Mouse (Mus musculus) ES-E14 (cell line): ENCODE data around the gene Tspyl3. TPM values are rescaled to one million over a fixed set of nuclear protein-coding genes. Genes with fewer than 3 reads are reported as not detected.

Experiments used
- DNase-seq: peaks from one replicate; pipeline ENCODE4 v3.0.0-alpha.2; 2013; ENCODE audit warnings: low read depth, low spot score
- H3K27ac ChIP-seq: 2 replicates; pipeline ENCODE4 v1.5.1; 2012; ENCODE audit warnings: low read depth, mild to moderate bottlenecking, low read length, moderate library complexity, mixed read lengths; ENCODE audit not compliant: poor library complexity, insufficient read depth, severe bottlenecking
- H3K36me3 ChIP-seq: 2 replicates; pipeline ENCODE4 v1.6.1; 2012; ENCODE audit warnings: mild to moderate bottlenecking, low read length, moderate library complexity, mixed read lengths; ENCODE audit not compliant: control insufficient read depth, poor library complexity, insufficient read depth, severe bottlenecking
- H3K4me1 ChIP-seq, 2 experiments: fragments of 150-350 bp in 1 of 2; sonication (generic) in 1 of 2; 2 replicates each; pipeline ENCODE4 v1.6.1; 2012; ENCODE audit warnings: low read length in 2 of 2, mild to moderate bottlenecking in 1 of 2, mixed read lengths in 1 of 2; ENCODE audit not compliant: control insufficient read depth in 2 of 2, insufficient read depth in 2 of 2, poor library complexity in 1 of 2
- H3K4me3 ChIP-seq, 2 experiments: fragments of 150-350 bp in 1 of 2; sonication (generic) in 1 of 2; 2 replicates each; pipeline ENCODE4 v1.5.1; 2012; ENCODE audit warnings: low read length in 2 of 2, low read depth in 1 of 2, mild to moderate bottlenecking in 1 of 2, mixed read lengths in 1 of 2; ENCODE audit not compliant: insufficient read depth in 1 of 2, poor library complexity in 1 of 2, severe bottlenecking in 1 of 2
- H3K9ac ChIP-seq: 2 replicates; pipeline ENCODE4 v1.6.1; 2012; ENCODE audit warnings: low read depth, mild to moderate bottlenecking, low read length, mixed read lengths; ENCODE audit not compliant: poor library complexity, insufficient read depth, severe bottlenecking
- H3K9me3 ChIP-seq: fragments of 150-350 bp; sonication (generic); 2 replicates; pipeline ENCODE4 v1.6.1; 2012; ENCODE audit warnings: low read depth, mild to moderate bottlenecking, low read length; ENCODE audit not compliant: control insufficient read depth, insufficient read depth
- CHD2 ChIP-seq: IDR thresholded peaks from 2 replicates; pipeline ENCODE4 v1.6.1; 2014; ENCODE audit warnings: mild to moderate bottlenecking, low read depth, low read length, inconsistent platforms
- HCFC1 ChIP-seq: IDR thresholded peaks from 2 replicates; pipeline ENCODE4 v1.6.1; 2012; ENCODE audit warnings: low read length, inconsistent platforms, borderline replicate concordance; ENCODE audit not compliant: insufficient read depth
- MAFK ChIP-seq: IDR thresholded peaks from 2 replicates; pipeline ENCODE4 v1.6.1; 2014; ENCODE audit warnings: mild to moderate bottlenecking, low read depth, low read length, inconsistent platforms; ENCODE audit not compliant: insufficient read depth
- ZC3H11A ChIP-seq: IDR thresholded peaks from 2 replicates; pipeline ENCODE4 v1.6.1; 2012; ENCODE audit warnings: low read depth, mild to moderate bottlenecking, inconsistent platforms, low read length, borderline replicate concordance
- ZNF384 ChIP-seq: IDR thresholded peaks from 2 replicates; pipeline ENCODE4 v1.6.1; 2012; ENCODE audit warnings: low read depth, low read length, inconsistent platforms
- in situ Hi-C, 2 experiments: fragments of 600-800 bp; cut with MboI; formaldehyde crosslinking; loops; one replicate each; pipeline ENCODE4 v1.15.1; 2025; ENCODE audit warnings: low sequenced_read_pairs in 2 of 2, inconsistent platforms in 1 of 2; ENCODE audit not compliant: unreplicated experiment in 2 of 2
- total RNA-seq: library from RNA; depleted of rRNA; stranded (reverse); fragments of 300-350 nt; gene quantifications from 2 replicates; pipeline ENCODE4 v1.2.3, GENCODE M21; 2012

Tspyl3 gene
- total RNA-seq, 1 experiment, result 2.1 TPM

- DNase-seq, result no peak
- Histone ChIP-seq H3K4me3 (no peak overlapping the region), H3K9ac (no peak overlapping the region), H3K9me3 (no peaks in the 10 kb centered on the region), H3K4me1 (peaks cover 0 to 2% of the 10 kb centered on the region in 2 experiments; a peak in 1 of 4 replicates), H3K27ac (no peak overlapping the region), H3K36me3 (peaks cover 19% of the 10 kb centered on the region; the same call in 1 of the 2 replicates)
- in situ Hi-C loops, result no loop called here
- TF ChIP-seq HCFC1, result no peak
- TF ChIP-seq ZNF384, result no peak
- TF ChIP-seq MAFK, result no peak
- no peak for TF ChIP-seq CHD2
- no peak for TF ChIP-seq ZC3H11A
These were observed 42.1 kb upstream of the Tspyl3 start for GRCm38 (mm10) chr2:153267331-153267730.

GRCm38 (mm10) chr2:153263053-153263452 lies 37.8 kb upstream of the Tspyl3 start:
- Histone ChIP-seq H3K9me3 (no peaks in the 10 kb centered on the region), H3K4me1 (no peaks in the 10 kb centered on the region), H3K27ac (no peak overlapping the region), H3K4me3 (no peak overlapping the region), H3K36me3 (peaks cover 27% of the 10 kb centered on the region), H3K9ac (no peak overlapping the region)
- in situ Hi-C loops, result no loop called here
- DNase-seq, result no peak
- TF ChIP-seq MAFK (no peak), ZC3H11A (no peak), ZNF384 (no peak), HCFC1 (no peak), CHD2 (no peak)

GRCm38 (mm10) chr2:153259864-153260674 lies 34.8 kb upstream of the Tspyl3 start:
- TF ChIP-seq HCFC1 (no peak), ZNF384 (no peak), CHD2 (no peak), ZC3H11A (no peak), MAFK (no peak)
- Histone ChIP-seq H3K36me3 (peaks cover 18% of the 10 kb centered on the region), H3K4me3 (no peak overlapping the region), H3K9me3 (no peaks in the 10 kb centered on the region), H3K4me1 (no peaks in the 10 kb centered on the region), H3K9ac (no peak overlapping the region), H3K27ac (no peak overlapping the region)
- in situ Hi-C loops, result no loop called here
- DNase-seq, result no peak

GRCm38 (mm10) chr2:153259030-153259863 lies 34.0 kb upstream of the Tspyl3 start:
- in situ Hi-C loops, result no loop called here
- Histone ChIP-seq H3K9me3 (no peaks in the 10 kb centered on the region), H3K36me3 (peaks cover 18% of the 10 kb centered on the region), H3K9ac (no peak overlapping the region), H3K4me1 (no peaks in the 10 kb centered on the region), H3K4me3 (no peak overlapping the region), H3K27ac (no peak overlapping the region)
- no peak for TF ChIP-seq ZC3H11A
- no peak for TF ChIP-seq CHD2
- TF ChIP-seq MAFK, result no peak
- no peak for DNase-seq
